Mouse (Mus musculus) bone marrow, adult 2 months (tissue): Measurements from ENCODE around the gene Spdye4a. TPM values are rescaled to one million over a fixed set of nuclear protein-coding genes. Genes with fewer than 3 reads are reported as not detected.

Source experiments
- H3K27ac ChIP-seq: fragments of 200-500 bp; 2 replicates; pipeline ENCODE4 v1.5.1; 2012; ENCODE audit warnings: low read depth, mild to moderate bottlenecking, control low read depth, inconsistent platforms, low read length; ENCODE audit not compliant: control insufficient read depth, poor library complexity, insufficient read depth
- H3K4me1 ChIP-seq: fragments of 200-500 bp; 2 replicates; pipeline ENCODE4 v1.6.1; 2011; ENCODE audit warnings: low read length; ENCODE audit not compliant: control insufficient read depth, insufficient read depth
- H3K4me3 ChIP-seq: fragments of 200-500 bp; replicated peaks from 2 replicates; pipeline ENCODE3; 2011; ENCODE audit warnings: mild to moderate bottlenecking, low read depth, low read length, control low read depth; ENCODE audit not compliant: control insufficient read depth
- CTCF ChIP-seq: fragments of 200-500 bp; IDR thresholded peaks from 2 replicates; pipeline ENCODE4 v1.5.1; 2011; ENCODE audit warnings: low read length, control low read depth; ENCODE audit not compliant: control insufficient read depth, insufficient read depth
- POLR2A ChIP-seq: fragments of 200-500 bp; IDR thresholded peaks from 2 replicates; pipeline ENCODE4 v1.6.1; 2011; ENCODE audit warnings: low read depth, mild to moderate bottlenecking, control low read depth, low read length, borderline replicate concordance; ENCODE audit not compliant: control insufficient read depth
- WGBS: fragments of 180-500 bp; shearing (Covaris S2); methylation state at CpG from one replicate; pipeline ENCODE4 v1.1.7; 2018; 5-methylcytosine and 5-hydroxymethylcytosine counted together
- polyA plus RNA-seq: library from polyadenylated mRNA; stranded (reverse); fragments of >200 nt; gene quantifications from 2 replicates; pipeline ENCODE4 v1.2.4, GENCODE M21; 2011; ENCODE audit warnings: low replicate concordance; ENCODE audit not compliant: missing spikeins, insufficient read depth, insufficient read length

The Spdye4a gene
- polyA plus RNA-seq, 1 experiment, result not detected

- no peak overlapping the region for H3K4me3 ChIP-seq
- H3K4me1 ChIP-seq, result no peaks in the 10 kb centered on the region
- TF ChIP-seq CTCF, result no peak
- no peak for TF ChIP-seq POLR2A
- 79% methylated on average over 3 of the region's 3 CpGs for WGBS
- H3K27ac ChIP-seq, result no peak overlapping the region
These were observed 49.0 kb downstream of the Spdye4a start for GRCm38 (mm10) chr5:143177541-143178200.

- H3K4me3 ChIP-seq, result no peak overlapping the region
- 31% methylated on average over 4 of the region's 4 CpGs for WGBS
- H3K27ac ChIP-seq, result no peak overlapping the region
- TF ChIP-seq CTCF (no peak), POLR2A (no peak)
- no peaks in the 10 kb centered on the region for H3K4me1 ChIP-seq
These were observed 50.7 kb downstream of the Spdye4a start for GRCm38 (mm10) chr5:143175970-143176369.

Other genes starting within 250 kb of the Spdye4a start
- 17.5 and 28.5 TPM in 2 replicates for gene Rnf216, start 113.9 kb downstream of the Spdye4a start, polyA plus RNA-seq
- gene Olfr718-ps1, start 79.3 kb downstream of the Spdye4a start, polyA plus RNA-seq, result not detected in 2 replicates
- 3.8 and 6.9 TPM in 2 replicates for gene Rbak, start 46.1 kb downstream of the Spdye4a start, polyA plus RNA-seq
- gene Spdye4b, start 45.9 kb downstream of the Spdye4a start, polyA plus RNA-seq, result not detected in 2 replicates
- gene Zfp12, start 8.3 kb upstream of the Spdye4a start, polyA plus RNA-seq, result 1.7 and 5.6 TPM in 2 replicates
- gene Zfp316, start 43.1 kb upstream of the Spdye4a start, polyA plus RNA-seq, result 0.87 and 0.90 TPM in 2 replicates
- not detected in 2 replicates for gene Zfp853, start 66.7 kb upstream of the Spdye4a start, polyA plus RNA-seq
- gene E130309D02Rik, start 88.5 kb upstream of the Spdye4a start, polyA plus RNA-seq, result 7.6 and 13.1 TPM in 2 replicates
- 21.0 and 33.2 TPM in 2 replicates for gene Zdhhc4, start 102.4 kb upstream of the Spdye4a start, polyA plus RNA-seq
- gene Grid2ip, start 130.4 kb upstream of the Spdye4a start, polyA plus RNA-seq, result not detected in 2 replicates
- gene Kdelr2, start 176.9 kb upstream of the Spdye4a start, polyA plus RNA-seq, result 18.4 and 24.9 TPM in 2 replicates
- gene Daglb, start 237.7 kb upstream of the Spdye4a start, polyA plus RNA-seq, result 11.3 and 12.4 TPM in 2 replicates